9 mouse cellular contexts compared by ENCODE assay signal in genomic region chr1:169347692-169348091, GRCm38 (mm10).
DNase-seq lines count a peak whose midpoint lies in the region; ATAC-seq and TF ChIP-seq lines count a peak whose summit lies in the region.
"Had no signal": no experiment of that assay in that cellular context is flagged by ENCODE, and none has a peak within 500 bp of the region (broad histone marks: within the 10 kb centered on the region; RNA-seq: fewer than 3 reads in every experiment).

No protein-coding gene starts in this region.

- peak; percentile 10 for DNase-seq in gastrocnemius, adult 18-20 months (ENCODE audit: low spot score)
- DNase-seq in gastrocnemius, postnatal 10 days = no peak
- DNase-seq in lung, embryonic 14.5 days = peak; percentile 82
- no peak for DNase-seq in lung, postnatal 4 days
- peak; percentile 69 for DNase-seq in kidney, adult 2 months
- DNase-seq in right cerebral cortex, postnatal 10 days (ENCODE audit: low spot score in 2 of 2) = peak; percentile 58 to 63
- DNase-seq in gastrocnemius, postnatal 25 days = no peak
- DNase-seq in cerebellum, adult 18-20 months = no peak

- no peak overlapping the region for H3K4me2 ChIP-seq in lung, embryonic 14.5 days
- H3K4me2 ChIP-seq: limb, embryonic 12.5 days had no signal

- no peaks in the 10 kb centered on the region for H3K4me1 ChIP-seq in lung, embryonic 14.5 days (ENCODE audit: insufficient read depth)
- no peaks in the 10 kb centered on the region for H3K4me1 ChIP-seq in kidney, adult 2 months (ENCODE audit: control insufficient read depth, insufficient read depth, low read length)

- no peak for ATAC-seq in lung, embryonic 14.5 days (ENCODE audit: insufficient read depth)

- TF ChIP-seq POLR2A in kidney, adult 2 months (IDR thresholded peaks at IDR 0.05; ENCODE audit: low read depth, low read length) = no peak

- no peak overlapping the region for H3K9ac ChIP-seq in lung, embryonic 14.5 days
- H3K9ac ChIP-seq: limb, embryonic 12.5 days had no signal

- H3K27ac ChIP-seq in lung, embryonic 14.5 days (ENCODE audit: low read depth) = no peak overlapping the region
- H3K27ac ChIP-seq in kidney, adult 2 months (ENCODE audit: insufficient read depth, low read depth, low read length) = peak overlapping the region; percentile 75
- H3K27ac ChIP-seq: limb, embryonic 12.5 days had no signal

- H3K4me3 ChIP-seq in lung, embryonic 14.5 days (ENCODE audit: low read depth, low read length) = no peak overlapping the region
- no peak overlapping the region for H3K4me3 ChIP-seq in kidney, adult 2 months (ENCODE audit: insufficient read depth, low read depth, low read length)
- H3K4me3 ChIP-seq: limb, embryonic 12.5 days had no signal

- no peaks in the 10 kb centered on the region for H3K9me3 ChIP-seq in lung, embryonic 14.5 days (ENCODE audit: low read depth, low read length)
- H3K9me3 ChIP-seq: limb, embryonic 12.5 days had no signal

- TF ChIP-seq CTCF in lung, embryonic 14.5 days (IDR thresholded peaks at IDR 0.05; ENCODE audit: low read depth) = peak; percentile 64
- TF ChIP-seq CTCF in kidney, adult 2 months (conservative IDR thresholded peaks at IDR 0.05; ENCODE audit: insufficient read depth, insufficient read length, low read depth, low read length) = 0 out of 2 replicates have a peak, but pooled peaks have one; percentile 12

- WGBS in lung, embryonic 14.5 days = 37% methylated on average over 2 of the region's 2 CpGs
- WGBS in kidney, adult 2 months = 23% methylated on average over 2 of the region's 2 CpGs

- H3K27me3 ChIP-seq in lung, embryonic 14.5 days (ENCODE audit: insufficient read depth, low read length) = no peaks in the 10 kb centered on the region
- H3K27me3 ChIP-seq in kidney, adult 2 months (replicated peaks; ENCODE audit: control insufficient read depth, insufficient read depth, low read length) = no peaks in the 10 kb centered on the region

- H3K36me3 ChIP-seq in lung, embryonic 14.5 days (ENCODE audit: insufficient read depth) = no peaks in the 10 kb centered on the region
- H3K36me3 ChIP-seq in kidney, adult 2 months (ENCODE audit: control insufficient read depth, insufficient read depth, low read length) = no peaks in the 10 kb centered on the region
- H3K36me3 ChIP-seq: limb, embryonic 12.5 days had no signal

Comparison
In these comparisons a context has a peak if more than half of its experiments do, and no peak if none do; other contexts are left out.
1. DNase-seq: peak in gastrocnemius, adult 18-20 months (single experiment), lung, embryonic 14.5 days (single experiment), kidney, adult 2 months (single experiment) and right cerebral cortex, postnatal 10 days (2 of 2); none in gastrocnemius, postnatal 10 days (single experiment), lung, postnatal 4 days (0 of 2), gastrocnemius, postnatal 25 days (single experiment) and cerebellum, adult 18-20 months (0 of 2).